Mouse (Mus musculus) adrenal gland, postnatal 4 days (tissue): ENCODE results near the gene Relt. TPM values are rescaled to one million over a fixed set of nuclear protein-coding genes. Genes with fewer than 3 reads are reported as not detected.
"Not testable (repeated sequence)": the region's sequence is repeated elsewhere in the genome, so short reads cannot be mapped to it uniquely, and the experiment has no call there.

Source experiments
- DNase-seq, 2 experiments: peaks; one replicate each; pipeline ENCODE4 v3.0.0; 2021 to 2022; ENCODE audit warnings: low spot score in 2 of 2, mixed read lengths in 2 of 2
- total RNA-seq, 2 experiments: library from RNA; stranded (reverse); gene quantifications; 2 replicates each; pipeline ENCODE4 v1.2.3; 2021

The Relt gene
- total RNA-seq, 2 experiments from 2014 or later: 5.8 to 6.0 TPM

- DNase-seq: no peak
Observed at GRCm38 (mm10) chr7:100847131-100847530, 16.1 kb downstream of the Relt start.

GRCm38 (mm10) chr7:100846033-100846432 lies 17.2 kb downstream of the Relt start:
- not testable (repeated sequence) for DNase-seq

- DNase-seq: no peak
Observed at GRCm38 (mm10) chr7:100845412-100845811, 17.8 kb downstream of the Relt start.

- DNase-seq: no peak
Observed at GRCm38 (mm10) chr7:100845026-100845400, 18.2 kb downstream of the Relt start.

GRCm38 (mm10) chr7:100844385-100845025 lies 18.7 kb downstream of the Relt start:
- no peak for DNase-seq

- no peak for DNase-seq
Observed at GRCm38 (mm10) chr7:100843866-100844265, 19.4 kb downstream of the Relt start.

- DNase-seq: no peak
Observed at GRCm38 (mm10) chr7:100842175-100842574, 21.1 kb downstream of the Relt start.

GRCm38 (mm10) chr7:100841608-100842007 lies 21.6 kb downstream of the Relt start:
- no peak for DNase-seq

GRCm38 (mm10) chr7:100840906-100841305 lies 22.3 kb downstream of the Relt start:
- no peak for DNase-seq

- no peak for DNase-seq
Observed at GRCm38 (mm10) chr7:100839632-100840402, 23.4 kb downstream of the Relt start.

GRCm38 (mm10) chr7:100837701-100838100 lies 25.5 kb downstream of the Relt start:
- DNase-seq: no peak

- no peak for DNase-seq
Observed at GRCm38 (mm10) chr7:100836657-100837056, 26.6 kb downstream of the Relt start.

GRCm38 (mm10) chr7:100835711-100836110 lies 27.5 kb downstream of the Relt start:
- no peak for DNase-seq

GRCm38 (mm10) chr7:100835168-100835567 lies 28.1 kb downstream of the Relt start:
- no peak for DNase-seq

- no peak for DNase-seq
Observed at GRCm38 (mm10) chr7:100833859-100834258, 29.4 kb downstream of the Relt start.

- no peak for DNase-seq
Observed at GRCm38 (mm10) chr7:100828549-100828948, 34.7 kb downstream of the Relt start.

GRCm38 (mm10) chr7:100824661-100825060 lies 38.6 kb downstream of the Relt start:
- DNase-seq: no peak

- no peak for DNase-seq
Observed at GRCm38 (mm10) chr7:100818401-100819064, 44.7 kb downstream of the Relt start.

GRCm38 (mm10) chr7:100817442-100817760 lies 45.8 kb downstream of the Relt start:
- no peak for DNase-seq

GRCm38 (mm10) chr7:100816759-100817441 lies 46.3 kb downstream of the Relt start:
- no peak for DNase-seq

- no peak for DNase-seq
Observed at GRCm38 (mm10) chr7:100815900-100816570, 47.2 kb downstream of the Relt start.
